Mouse (Mus musculus): ENCODE results near the gene Mfsd4b2.

Mfsd4b2 gene

DNA sequence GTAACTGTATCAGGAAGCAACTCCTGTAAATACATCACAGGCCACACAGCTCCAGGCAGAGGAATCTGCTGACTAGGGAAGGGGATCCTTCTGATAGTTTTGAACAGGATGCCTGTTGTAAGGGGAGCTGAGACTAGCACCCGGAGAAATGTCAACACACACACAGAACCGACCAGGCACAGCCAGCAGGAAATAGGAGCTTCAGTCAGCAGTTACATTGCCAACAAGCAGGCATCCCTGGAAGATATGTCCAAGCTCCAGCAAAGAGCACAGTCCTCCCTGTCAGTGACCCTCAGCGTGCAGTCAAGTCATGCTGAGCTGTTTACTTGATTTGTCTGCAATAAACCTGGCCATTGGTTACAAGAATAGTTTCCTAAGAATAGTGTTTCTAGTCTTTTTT, 38.1 kb downstream of the Mfsd4b2 start:
- DNase-seq: no peak

All from lung, adult 18-20 months (tissue).